Mouse (Mus musculus) intestine, postnatal 0 days (tissue): ENCODE measurements at regions not wholly inside any gene's neighbourhood (a gene's known extent, or its start where the extent isn't known, plus 50 kb on each side); places are given as distances from the start of the nearest gene placed in this dataset.

Experiments used
- ATAC-seq: fragments of 200-750 bp; cut with Nextera tagmentation; 2 replicates; pipeline ENCODE4 v1.8.0; 2017; ENCODE audit warnings: mild to moderate bottlenecking, moderate TSS enrichment, moderate library complexity
- H3K27ac ChIP-seq: fragments of 300-500 bp; sonication (generic); 2 replicates; pipeline ENCODE4 v1.5.1; 2014; ENCODE audit warnings: mild to moderate bottlenecking, low read depth, low read length, moderate library complexity
- H3K27me3 ChIP-seq: fragments of 300-500 bp; sonication (generic); replicated peaks from 2 replicates; pipeline ENCODE4 v1.6.1; 2014; ENCODE audit warnings: low read length, mixed read lengths; ENCODE audit not compliant: control insufficient read depth, insufficient read depth
- H3K36me3 ChIP-seq: fragments of 300-500 bp; sonication (generic); 2 replicates; pipeline ENCODE4 v1.6.1; 2014; ENCODE audit warnings: mild to moderate bottlenecking, moderate library complexity; ENCODE audit not compliant: control insufficient read depth, insufficient read depth
- H3K4me1 ChIP-seq: fragments of 300-500 bp; sonication (generic); replicated peaks from 2 replicates; pipeline ENCODE4 v1.6.1; 2014; ENCODE audit warnings: antibody characterized with exemption, low read length, mixed read lengths; ENCODE audit not compliant: control insufficient read depth, insufficient read depth
- H3K4me2 ChIP-seq: fragments of 300-500 bp; sonication (generic); replicated peaks from 2 replicates; pipeline ENCODE4 v1.6.1; 2014; ENCODE audit warnings: low read depth, mild to moderate bottlenecking, moderate library complexity
- H3K4me3 ChIP-seq: fragments of 300-500 bp; sonication (generic); 2 replicates; pipeline ENCODE4 v1.5.1; 2014; ENCODE audit warnings: low read depth, low read length
- H3K9ac ChIP-seq: fragments of 300-500 bp; sonication (generic); 2 replicates; pipeline ENCODE4 v1.6.1; 2014; ENCODE audit warnings: mild to moderate bottlenecking, low read depth, low read length
- H3K9me3 ChIP-seq: fragments of 300-500 bp; sonication (generic); 2 replicates; pipeline ENCODE4 v1.6.1; 2016; ENCODE audit warnings: mixed run types; ENCODE audit not compliant: control insufficient read depth
- CTCF ChIP-seq: sonication (generic); IDR thresholded peaks from 2 replicates; pipeline ENCODE4 v1.5.1; 2016; ENCODE audit warnings: low read depth, mild to moderate bottlenecking, control low read depth, antibody characterized with exemption, moderate library complexity
- WGBS: fragments of 180-500 bp; shearing (Covaris S2); extraction: QIAGEN DNeasy Blood & Tissue Kit; methylation state at CpG from one replicate; pipeline ENCODE4 v1.1.7; 2014; 5-methylcytosine and 5-hydroxymethylcytosine counted together

- TF ChIP-seq CTCF, result no peak
- Histone ChIP-seq H3K4me1 (no peaks in the 10 kb centered on the region), H3K27ac (no peak overlapping the region), H3K27me3 (no peaks in the 10 kb centered on the region), H3K4me3 (no peak overlapping the region), H3K9ac (no peak overlapping the region), H3K4me2 (no peak overlapping the region), H3K9me3 (no peaks in the 10 kb centered on the region), H3K36me3 (no peaks in the 10 kb centered on the region)
- ATAC-seq, result peak; percentile 62
- 65% methylated on average over 3 of the region's 3 CpGs for WGBS
Measured at GRCm38 (mm10) chrX:12323268-12323667, 163.1 kb upstream of the Bcor start.

GRCm38 (mm10) chrX:12323812-12324211 lies 163.7 kb upstream of the Bcor start:
- Histone ChIP-seq H3K27me3 (no peaks in the 10 kb centered on the region), H3K9ac (no peak overlapping the region), H3K27ac (no peak overlapping the region), H3K36me3 (no peaks in the 10 kb centered on the region), H3K4me2 (0 out of 2 replicates have a peak overlapping the region, but pooled peaks have one; percentile 1), H3K9me3 (no peaks in the 10 kb centered on the region), H3K4me3 (no peak overlapping the region), H3K4me1 (no peaks in the 10 kb centered on the region)
- TF ChIP-seq CTCF, result no peak
- ATAC-seq, result peak; percentile 34
- 50% methylated on average over 6 of the region's 6 CpGs for WGBS

- Histone ChIP-seq H3K4me2 (no peak overlapping the region), H3K9me3 (no peaks in the 10 kb centered on the region), H3K27ac (no peak overlapping the region), H3K27me3 (no peaks in the 10 kb centered on the region), H3K4me1 (no peaks in the 10 kb centered on the region), H3K36me3 (no peaks in the 10 kb centered on the region), H3K4me3 (no peak overlapping the region), H3K9ac (no peak overlapping the region)
- no peak for TF ChIP-seq CTCF
- 60% methylated on average over 4 of the region's 4 CpGs for WGBS
- no peak for ATAC-seq
Measured at GRCm38 (mm10) chrX:12327464-12327863, 167.3 kb upstream of the Bcor start.

- no peaks in the 10 kb centered on the region for H3K9me3 ChIP-seq
- no peak for TF ChIP-seq CTCF
- whole genome bisulfite sequencing, result 82% methylated on average over 9 of the region's 9 CpGs
Measured at GRCm38 (mm10) chrX:12340561-12340960, 180.4 kb upstream of the Bcor start.

GRCm38 (mm10) chrX:12341356-12341965 lies 181.3 kb upstream of the Bcor start:
- H3K36me3 ChIP-seq, result no peaks in the 10 kb centered on the region
- no peak overlapping the region for H3K9ac ChIP-seq
- no peaks in the 10 kb centered on the region for H3K4me1 ChIP-seq
- no peak for TF ChIP-seq CTCF
- WGBS, result 57% methylated on average over 5 of the region's 5 CpGs
- H3K27me3 ChIP-seq, result no peaks in the 10 kb centered on the region
- H3K4me3 ChIP-seq, result no peak overlapping the region
- H3K9me3 ChIP-seq, result no peaks in the 10 kb centered on the region
- no peak overlapping the region for H3K4me2 ChIP-seq
- no peak for ATAC-seq
- no peak overlapping the region for H3K27ac ChIP-seq

More at GRCm38 (mm10) chrX:12340561-12340960, 180.4 kb upstream of the Bcor start:
- H3K27ac ChIP-seq, result no peak overlapping the region
- no peaks in the 10 kb centered on the region for H3K36me3 ChIP-seq
- H3K9ac ChIP-seq, result no peak overlapping the region
- ATAC-seq, result no peak
- no peak overlapping the region for H3K4me2 ChIP-seq
- H3K27me3 ChIP-seq, result no peaks in the 10 kb centered on the region
- H3K4me1 ChIP-seq, result no peaks in the 10 kb centered on the region
- no peak overlapping the region for H3K4me3 ChIP-seq

GRCm38 (mm10) chrX:12344805-12345555 lies 184.8 kb upstream of the Bcor start:
- Histone ChIP-seq H3K9ac (no peak overlapping the region), H3K36me3 (no peaks in the 10 kb centered on the region), H3K4me1 (no peaks in the 10 kb centered on the region), H3K4me2 (no peak overlapping the region), H3K27me3 (no peaks in the 10 kb centered on the region), H3K27ac (no peak overlapping the region), H3K4me3 (no peak overlapping the region), H3K9me3 (no peaks in the 10 kb centered on the region)
- ATAC-seq, result peak; percentile 80
- WGBS, result 62% methylated on average over 12 of the region's 12 CpGs
- no peak for TF ChIP-seq CTCF
